Mouse (Mus musculus) C2C12 (cell line): ENCODE measurements at regions not wholly inside any gene's neighbourhood (a gene's known extent, or its start where the extent isn't known, plus 50 kb on each side); places are given as distances from the start of the nearest gene placed in this dataset.

Experiments
- CEBPB ChIP-seq: IDR thresholded peaks from one replicate; pipeline ENCODE4 v1.6.1; 2011; ENCODE audit warnings: low read depth, mild to moderate bottlenecking, control low read depth, moderate library complexity
- CTCF ChIP-seq: IDR thresholded peaks from one replicate; pipeline ENCODE4 v1.5.1; 2011; ENCODE audit not compliant: control insufficient read depth, insufficient read depth, insufficient read length

DNA sequence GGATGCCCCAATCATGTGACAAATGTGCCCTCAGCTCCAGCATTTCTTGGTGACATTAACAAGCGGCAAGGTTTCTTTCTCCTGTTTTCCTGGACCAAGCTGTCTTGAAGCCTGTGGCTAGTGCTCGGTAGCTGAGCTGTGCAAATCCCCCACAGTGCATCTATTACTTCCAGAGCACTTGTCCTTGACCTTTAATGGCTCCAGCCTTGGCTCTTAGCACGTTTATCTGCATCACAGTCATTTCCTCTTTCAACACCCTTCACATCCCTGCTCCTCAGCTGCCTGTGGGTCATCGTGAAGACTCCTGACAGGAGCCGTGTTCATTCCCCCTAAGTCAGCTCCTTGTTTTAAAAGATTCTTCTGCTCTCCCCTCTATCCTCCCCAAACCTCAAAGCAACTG is 309.5 kb upstream of the Nfe2l3 start:
- TF ChIP-seq CTCF (no peak), CEBPB (no peak)
